Mouse (Mus musculus) megakaryocyte, embryonic 14.5 days (primary cell): ENCODE measurements around the gene Dcakd.

Experiments
- FLI1 ChIP-seq: IDR thresholded peaks from 2 replicates; pipeline ENCODE4 v1.6.1; 2012; ENCODE audit warnings: low read length, inconsistent platforms, mixed read lengths
- GATA1 ChIP-seq: IDR thresholded peaks from 3 replicates; pipeline ENCODE4 v1.6.1; 2012; ENCODE audit warnings: mixed read lengths, low read length, inconsistent platforms, borderline replicate concordance

GRCm38 (mm10) chr11:103010454-103011205 lies 17.5 kb downstream of the Dcakd start:
- TF ChIP-seq FLI1 = no peak
- TF ChIP-seq GATA1 = no peak
